Mouse (Mus musculus): ENCODE data around the gene Pbxip1.

GRCm38 (mm10) chr3:89481488-89481887 is 45.0 kb downstream of the Pbxip1 start:
- peak; percentile 73; the same call in 1 of the 2 replicates for TF ChIP-seq CTCF (IDR thresholded peaks at IDR 0.05; ENCODE audit: extremely low read depth, insufficient read length, insufficient replicate concordance, low read depth, low read length)
- no peak for TF ChIP-seq POLR2A (IDR thresholded peaks at IDR 0.05; ENCODE audit: low read depth, low read length)
